9 mouse cellular contexts compared by ENCODE assay signal in genomic region chr13:102665588-102666232, GRCm38 (mm10). TPM values are rescaled to one million over a fixed set of nuclear protein-coding genes. Genes with fewer than 3 reads are reported as not detected.
DNase-seq lines count a peak whose midpoint lies in the region; ATAC-seq lines count a peak whose summit lies in the region.
"Had no signal": no experiment of that assay in that cellular context is flagged by ENCODE, and none has a peak within 500 bp of the region (broad histone marks: within the 10 kb centered on the region; RNA-seq: fewer than 3 reads in every experiment).

No protein-coding gene starts in this region.

- H3K4me1 ChIP-seq in hindbrain, embryonic 10.5 days (replicated peaks): peaks cover 15% of the 10 kb centered on the region; the same call in 1 of the 2 replicates
- H3K4me1 ChIP-seq in hindbrain, embryonic 11.5 days (replicated peaks; ENCODE audit: control insufficient read depth, insufficient read depth, low read length): no peaks in the 10 kb centered on the region
- 0 out of 2 replicates have a peak, but pooled peaks cover 2% of the 10 kb centered on the region for H3K4me1 ChIP-seq in intestine, embryonic 15.5 days (replicated peaks)
- H3K4me1 ChIP-seq in neural tube, embryonic 12.5 days: no peaks in the 10 kb centered on the region

- no peaks in the 10 kb centered on the region for H3K36me3 ChIP-seq in hindbrain, embryonic 10.5 days
- no peaks in the 10 kb centered on the region for H3K36me3 ChIP-seq in hindbrain, embryonic 11.5 days (ENCODE audit: control insufficient read depth, insufficient read depth, low read length)
- no peaks in the 10 kb centered on the region for H3K36me3 ChIP-seq in intestine, embryonic 15.5 days
- H3K36me3 ChIP-seq in neural tube, embryonic 12.5 days: no peaks in the 10 kb centered on the region
- H3K36me3 ChIP-seq: G1E had no signal

- DNase-seq in hindbrain, embryonic 10.5 days (ENCODE audit: low spot score): no peak
- DNase-seq in hindbrain, embryonic 11.5 days (ENCODE audit: low spot score): no peak
- no peak for DNase-seq in urinary bladder, postnatal 14 days (ENCODE audit: low spot score)
- DNase-seq in cerebellum, adult 9-11 months: no peak
- DNase-seq in kidney, postnatal 4 days: no peak

- peak overlapping the region; percentile 33 for H3K4me3 ChIP-seq in hindbrain, embryonic 10.5 days
- no peak overlapping the region for H3K4me3 ChIP-seq in hindbrain, embryonic 11.5 days (ENCODE audit: low read depth, low read length)
- no peak overlapping the region for H3K4me3 ChIP-seq in intestine, embryonic 15.5 days (replicated peaks)
- no peak overlapping the region for H3K4me3 ChIP-seq in neural tube, embryonic 12.5 days

- no peaks in the 10 kb centered on the region for H3K9me3 ChIP-seq in hindbrain, embryonic 10.5 days
- no peaks in the 10 kb centered on the region for H3K9me3 ChIP-seq in hindbrain, embryonic 11.5 days (ENCODE audit: control insufficient read depth, low read length)
- no peaks in the 10 kb centered on the region for H3K9me3 ChIP-seq in intestine, embryonic 15.5 days
- no peaks in the 10 kb centered on the region for H3K9me3 ChIP-seq in neural tube, embryonic 12.5 days
- H3K9me3 ChIP-seq: G1E had no signal

- no peak overlapping the region for H3K27ac ChIP-seq in hindbrain, embryonic 10.5 days
- no peak overlapping the region for H3K27ac ChIP-seq in hindbrain, embryonic 11.5 days (ENCODE audit: low read depth, low read length)
- H3K27ac ChIP-seq in intestine, embryonic 15.5 days: no peak overlapping the region
- H3K27ac ChIP-seq in neural tube, embryonic 12.5 days: no peak overlapping the region

- no peak for ATAC-seq in hindbrain, embryonic 11.5 days (ENCODE audit: low FRiP score)
- peak; percentile 65 for ATAC-seq in common myeloid progenitor, adult 5-6 weeks (replicated peaks; ENCODE audit: low read depth, poor library complexity, severe bottlenecking)
- no peak for ATAC-seq in intestine, embryonic 15.5 days
- ATAC-seq in neural tube, embryonic 12.5 days (ENCODE audit: low FRiP score, low read depth): no peak

- H3K4me2 ChIP-seq in hindbrain, embryonic 11.5 days (replicated peaks; ENCODE audit: low read depth, low read length): no peak overlapping the region; the same call in 1 of the 2 replicates
- peak overlapping the region; percentile 15 for H3K4me2 ChIP-seq in intestine, embryonic 15.5 days (replicated peaks)
- H3K4me2 ChIP-seq in neural tube, embryonic 12.5 days (replicated peaks): peak overlapping the region; percentile 34

- H3K9ac ChIP-seq in hindbrain, embryonic 11.5 days (ENCODE audit: low read depth, low read length): no peak overlapping the region
- H3K9ac ChIP-seq in intestine, embryonic 15.5 days: no peak overlapping the region
- H3K9ac ChIP-seq in neural tube, embryonic 12.5 days: no peak overlapping the region

- WGBS in hindbrain, embryonic 10.5 days: 56% methylated on average over 18 of the region's 18 CpGs
- WGBS in hindbrain, embryonic 11.5 days: 61% methylated on average over 18 of the region's 18 CpGs
- WGBS in intestine, embryonic 15.5 days: 56% methylated on average over 18 of the region's 18 CpGs
- WGBS in neural tube, embryonic 12.5 days: 64% methylated on average over 18 of the region's 18 CpGs

- peaks cover 4% of the 10 kb centered on the region; the same call in 1 of the 2 replicates for H3K27me3 ChIP-seq in hindbrain, embryonic 10.5 days (ENCODE audit: insufficient read depth, poor library complexity, severe bottlenecking)
- H3K27me3 ChIP-seq in hindbrain, embryonic 11.5 days (ENCODE audit: control insufficient read depth, insufficient read depth, low read length): no peaks in the 10 kb centered on the region
- no peaks in the 10 kb centered on the region for H3K27me3 ChIP-seq in intestine, embryonic 15.5 days (replicated peaks)
- H3K27me3 ChIP-seq in neural tube, embryonic 12.5 days (replicated peaks): no peaks in the 10 kb centered on the region

RNA-seq across cellular contexts. Expression of gene Cd180, which starts 27.6 kb away (rescaled TPM):
- 0.22 and 0.38 TPM in 2 replicates for polyA plus RNA-seq in hindbrain, embryonic 10.5 days (2016; fragmentation: Nextera tagmentation; extraction: Ambion mirVana)
- 0.78 and 1.2 TPM in 2 replicates for polyA plus RNA-seq in hindbrain, embryonic 11.5 days (2014; fragmentation: Nextera tagmentation; extraction: Ambion mirVana)
- total RNA-seq in common myeloid progenitor, adult 5-6 weeks (2017): 23.2 and 25.9 TPM in 2 replicates
- 0.49 and 0.66 TPM in 2 replicates for polyA plus RNA-seq in intestine, embryonic 15.5 days (2015; fragmentation: Nextera tagmentation; extraction: Ambion mirVana)
- 0.42 and 0.53 TPM in 2 replicates for polyA plus RNA-seq in neural tube, embryonic 12.5 days (2016; fragmentation: Nextera tagmentation; extraction: Ambion mirVana)
- polyA plus RNA-seq: G1E had no signal
